Mouse (Mus musculus): ENCODE measurements at regions not wholly inside any gene's neighbourhood (a gene's known extent, or its start where the extent isn't known, plus 50 kb on each side); places are given as distances from the start of the nearest gene placed in this dataset.

DNA sequence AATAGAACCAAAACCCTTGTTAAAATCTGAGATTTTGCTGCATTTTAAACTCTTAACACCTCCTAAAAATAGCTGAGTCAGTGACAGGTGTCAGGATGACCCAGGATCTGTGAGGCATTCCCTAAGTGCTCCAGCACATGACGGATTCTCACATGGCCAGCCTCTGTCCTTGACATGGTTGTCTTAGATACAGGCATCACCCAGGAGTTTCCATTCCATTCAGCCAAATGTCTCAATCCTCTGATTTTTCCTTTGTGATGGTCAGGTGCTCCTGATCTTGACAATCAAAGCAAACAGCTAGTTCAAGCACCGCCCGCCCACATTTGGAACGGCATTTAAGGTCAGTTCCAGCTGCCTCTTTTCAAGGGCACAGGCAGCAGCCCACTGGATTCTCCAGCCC lies 804.2 kb upstream of the Tbl1xr1 start:
- TF ChIP-seq USF1 (IDR thresholded peaks at IDR 0.05; ENCODE audit: low read depth, low read length) (no peak), NRF1 (IDR thresholded peaks at IDR 0.05; ENCODE audit: insufficient read depth, low read depth, low read length, poor library complexity, severe bottlenecking) (no peak), ZNF384 (IDR thresholded peaks at IDR 0.05; ENCODE audit: low read depth, low read length) (no peak), CTCF (IDR thresholded peaks at IDR 0.05 in 2 of 3, conservative IDR thresholded peaks at IDR 0.05 in 1 of 3; ENCODE audit: control insufficient read depth in 1 of 3, insufficient read depth in 1 of 3, low read depth in 2 of 3, low read length in 3 of 3, poor library complexity in 1 of 3, severe bottlenecking in 1 of 3) (no peak), USF2 (IDR thresholded peaks at IDR 0.05; ENCODE audit: borderline replicate concordance in 1 of 2, insufficient read depth in 1 of 2, low read depth in 1 of 2, low read length in 2 of 2) (no peak), POLR2A (IDR thresholded peaks at IDR 0.05; ENCODE audit: control insufficient read depth in 1 of 2, insufficient read depth in 1 of 2, low read depth in 1 of 2, low read length in 2 of 2, poor library complexity in 1 of 2) (no peak), MAX (IDR thresholded peaks at IDR 0.05; ENCODE audit: low read length) (no peak), MYB (IDR thresholded peaks at IDR 0.05; ENCODE audit: low read depth, low read length) (no peak)

All from MEL (cell line).